Mouse (Mus musculus): Measurements from ENCODE around the gene Cryab. TPM values are rescaled to one million over a fixed set of nuclear protein-coding genes. Genes with fewer than 3 reads are reported as not detected.

Gene Cryab
- polyA plus RNA-seq (2016; fragmentation: Nextera tagmentation; extraction: Ambion mirVana), result 25.4 and 36.0 TPM in 2 replicates

DNA sequence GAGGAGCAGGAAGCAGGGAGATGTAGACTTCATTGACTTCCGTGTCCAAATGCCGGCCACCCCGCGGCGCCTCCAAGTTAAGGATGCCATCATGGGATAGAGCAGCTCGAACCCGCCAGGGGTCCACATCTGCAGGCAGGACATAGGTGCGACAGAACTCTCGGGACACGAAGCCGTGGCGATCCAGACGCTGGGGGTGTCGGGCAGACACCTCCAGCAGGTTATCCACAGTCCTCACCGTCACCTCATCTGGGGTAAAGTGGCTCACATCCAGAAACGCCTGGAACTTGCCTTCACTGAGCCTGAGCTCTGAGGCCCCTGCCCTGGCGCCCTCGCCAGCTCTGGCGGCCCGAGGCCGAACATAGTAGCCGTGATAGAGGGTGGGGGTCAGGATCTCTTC lies at the start of gene Cryab:
Gene Cryab (plus strand): TSS at position 3 of the 400 bp plus-strand sequence.
- Histone ChIP-seq H3K36me3 (no peaks in the 10 kb centered on the region), H3K4me2 (replicated peaks) (no peak within 1 kb of the TSS), H3K4me1 (peaks cover 16% of the 10 kb centered on the region), H3K27ac (peak within 1 kb of the TSS; percentile 36; the same call in 1 of the 2 replicates), H3K9me3 (no peaks in the 10 kb centered on the region), H3K27me3 (0 out of 2 replicates have a peak, but pooled peaks cover 3% of the 10 kb centered on the region), H3K4me3 (no peak within 1 kb of the TSS), H3K9ac (peak within 1 kb of the TSS; percentile 10; the same call in 1 of the 2 replicates)
- ATAC-seq (ENCODE audit: insufficient number of reproducible peaks, insufficient read depth, low FRiP score, low TSS enrichment), result peak; percentile 30; the same call in 1 of the 2 replicates
- WGBS, result 76% methylated on average over 22 of the region's 22 CpGs

GRCm38 (mm10) chr9:50704907-50705306 lies 46.2 kb upstream of the Cryab start:
- WGBS, result 64% methylated on average over 6 of the region's 6 CpGs
- Histone ChIP-seq H3K36me3 (peaks cover 16% of the 10 kb centered on the region), H3K9ac (no peak overlapping the region), H3K27me3 (0 out of 2 replicates have a peak, but pooled peaks cover 2% of the 10 kb centered on the region), H3K4me2 (replicated peaks) (no peak overlapping the region), H3K27ac (no peak overlapping the region), H3K4me3 (no peak overlapping the region), H3K4me1 (no peaks in the 10 kb centered on the region), H3K9me3 (no peaks in the 10 kb centered on the region)
- ATAC-seq (ENCODE audit: insufficient number of reproducible peaks, insufficient read depth, low FRiP score, low TSS enrichment), result no peak

DNA sequence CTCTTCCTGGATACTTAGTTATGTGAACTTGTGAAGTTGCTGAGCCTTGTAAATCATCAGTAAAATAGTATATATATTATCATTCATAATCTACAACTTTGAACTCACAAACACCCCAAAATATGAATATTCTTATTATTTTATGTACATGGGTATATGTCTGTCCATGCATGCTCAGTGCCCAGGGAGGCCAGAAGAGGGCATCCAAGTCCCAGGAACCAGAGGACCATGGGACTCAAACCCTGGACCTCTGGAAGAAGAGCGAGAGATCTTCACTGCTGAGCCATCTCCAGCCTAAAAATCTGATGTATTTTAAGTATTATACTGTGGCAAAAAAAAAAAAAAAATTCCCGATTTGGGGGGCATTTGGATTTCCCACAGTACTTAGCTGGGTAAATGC lies 42.0 kb upstream of the Cryab start:
- 25% methylated on average over 2 of the region's 2 CpGs for WGBS
- no peak overlapping the region for H3K4me3 ChIP-seq
- no peaks in the 10 kb centered on the region for H3K9me3 ChIP-seq
- no peak overlapping the region for H3K4me2 ChIP-seq (replicated peaks)
- no peaks in the 10 kb centered on the region for H3K4me1 ChIP-seq
- peaks cover 11% of the 10 kb centered on the region; the same call in 1 of the 2 replicates for H3K36me3 ChIP-seq
- H3K27ac ChIP-seq, result no peak overlapping the region
- no peak for ATAC-seq (ENCODE audit: insufficient number of reproducible peaks, insufficient read depth, low FRiP score, low TSS enrichment)
- H3K27me3 ChIP-seq, result no peaks in the 10 kb centered on the region
- H3K9ac ChIP-seq, result no peak overlapping the region

DNA sequence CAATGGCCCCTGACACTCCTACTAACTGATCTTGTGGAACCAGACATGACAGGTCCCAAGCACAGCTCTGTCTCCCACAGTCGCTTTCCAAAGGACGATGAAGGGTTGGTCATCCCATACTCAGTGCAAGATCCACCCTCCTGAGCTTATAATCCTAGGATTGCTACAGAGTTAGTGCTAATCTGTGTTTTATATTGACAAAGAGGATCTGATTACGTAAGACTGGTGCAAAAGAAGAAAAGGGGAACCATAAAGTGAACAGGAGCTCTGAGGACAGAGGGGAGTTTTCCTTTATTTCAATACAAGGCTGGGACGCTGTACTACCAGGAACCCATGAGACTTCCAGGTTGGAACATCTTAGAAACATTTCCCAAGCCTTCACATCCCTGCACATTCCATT lies 39.8 kb upstream of the Cryab start:
- Histone ChIP-seq H3K36me3 (peaks cover 11% of the 10 kb centered on the region; the same call in 1 of the 2 replicates), H3K27ac (no peak overlapping the region), H3K4me3 (no peak overlapping the region), H3K9me3 (no peaks in the 10 kb centered on the region), H3K9ac (no peak overlapping the region), H3K4me2 (replicated peaks) (no peak overlapping the region), H3K4me1 (no peaks in the 10 kb centered on the region), H3K27me3 (no peaks in the 10 kb centered on the region)
- 86% methylated on average over 4 of the region's 4 CpGs for WGBS
- ATAC-seq (ENCODE audit: insufficient number of reproducible peaks, insufficient read depth, low FRiP score, low TSS enrichment), result no peak

DNA sequence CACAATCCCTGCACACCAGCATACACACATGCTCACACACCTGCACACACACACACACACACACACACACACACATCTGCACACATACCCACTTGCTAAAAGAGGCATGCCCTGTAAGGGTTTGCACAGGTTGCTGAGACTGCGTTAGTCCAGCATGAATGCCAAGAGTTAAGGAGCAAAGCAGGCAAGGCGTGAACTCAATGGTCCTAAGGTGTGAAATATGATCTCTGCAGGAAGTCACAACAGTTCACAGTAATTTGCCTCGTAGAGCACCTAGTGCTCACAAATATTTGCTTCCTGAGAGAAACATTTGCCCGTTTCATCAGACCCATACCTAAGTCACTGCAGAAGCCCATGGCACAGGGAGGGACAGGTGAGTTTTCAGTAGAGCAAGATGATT lies 36.9 kb upstream of the Cryab start:
- peaks cover 11% of the 10 kb centered on the region; the same call in 1 of the 2 replicates for H3K36me3 ChIP-seq
- ATAC-seq (ENCODE audit: insufficient number of reproducible peaks, insufficient read depth, low FRiP score, low TSS enrichment), result no peak
- H3K9me3 ChIP-seq, result no peaks in the 10 kb centered on the region
- H3K9ac ChIP-seq, result no peak overlapping the region
- no peak overlapping the region for H3K4me3 ChIP-seq
- WGBS, result 43% methylated on average over 4 of the region's 4 CpGs
- H3K27me3 ChIP-seq, result no peaks in the 10 kb centered on the region
- H3K27ac ChIP-seq, result no peak overlapping the region
- no peaks in the 10 kb centered on the region for H3K4me1 ChIP-seq
- no peak overlapping the region for H3K4me2 ChIP-seq (replicated peaks)

DNA sequence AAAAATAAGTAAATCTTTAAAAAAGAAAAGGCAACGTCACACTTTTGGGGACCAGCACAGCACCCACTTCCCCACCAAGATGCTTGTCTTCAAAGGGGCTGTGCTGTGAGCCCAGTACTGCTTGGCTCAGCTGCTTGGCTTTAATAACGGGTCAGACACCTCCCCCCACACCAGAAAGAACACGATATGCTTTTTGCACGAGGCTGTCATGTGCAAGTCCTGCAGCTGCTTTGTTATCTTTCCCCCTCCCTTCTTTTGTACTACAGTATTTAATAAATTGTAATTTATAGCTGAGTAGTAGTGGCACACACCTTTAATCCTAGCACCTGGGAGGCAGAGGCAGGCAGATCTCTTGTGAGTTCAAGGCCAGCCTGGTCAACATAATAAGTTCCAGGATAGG lies 32.2 kb upstream of the Cryab start:
- no peaks in the 10 kb centered on the region for H3K36me3 ChIP-seq
- H3K27me3 ChIP-seq, result no peaks in the 10 kb centered on the region
- no peak overlapping the region for H3K4me2 ChIP-seq (replicated peaks)
- H3K4me1 ChIP-seq, result peaks cover 13% of the 10 kb centered on the region; the same call in 1 of the 2 replicates
- no peak overlapping the region for H3K27ac ChIP-seq
- 72% methylated on average over 4 of the region's 4 CpGs for WGBS
- ATAC-seq (ENCODE audit: insufficient number of reproducible peaks, insufficient read depth, low FRiP score, low TSS enrichment), result no peak
- no peak overlapping the region for H3K4me3 ChIP-seq
- H3K9me3 ChIP-seq, result no peaks in the 10 kb centered on the region
- H3K9ac ChIP-seq, result no peak overlapping the region

DNA sequence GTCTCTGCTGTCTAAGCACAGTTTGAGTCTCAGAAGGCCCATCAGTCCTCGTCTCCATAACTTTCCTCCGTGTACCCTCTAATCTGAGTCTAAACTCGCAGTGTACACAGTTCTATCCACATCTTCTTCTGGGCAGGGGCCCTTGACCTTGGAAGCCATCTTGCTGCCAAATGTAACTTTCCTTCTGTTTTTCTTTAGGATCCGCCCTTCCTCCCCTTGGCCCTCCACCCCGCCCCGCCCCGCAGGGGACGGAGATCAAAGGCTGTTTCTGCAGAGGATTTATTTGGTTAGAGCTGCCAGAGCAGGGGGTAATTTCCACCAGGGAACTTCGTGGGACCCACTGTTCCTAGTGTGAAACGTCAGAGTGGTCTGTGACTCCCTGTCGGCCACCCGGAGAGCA lies 30.1 kb upstream of the Cryab start:
- ATAC-seq (ENCODE audit: insufficient number of reproducible peaks, insufficient read depth, low FRiP score, low TSS enrichment), result no peak
- WGBS, result 32% methylated on average over 12 of the region's 12 CpGs
- H3K4me1 ChIP-seq, result peaks cover 32% of the 10 kb centered on the region
- H3K36me3 ChIP-seq, result no peaks in the 10 kb centered on the region
- no peaks in the 10 kb centered on the region for H3K9me3 ChIP-seq
- H3K9ac ChIP-seq, result no peak overlapping the region
- H3K27me3 ChIP-seq, result no peaks in the 10 kb centered on the region
- 0 out of 2 replicates have a peak overlapping the region, but pooled peaks have one; percentile 4 for H3K27ac ChIP-seq
- H3K4me2 ChIP-seq (replicated peaks), result no peak overlapping the region
- H3K4me3 ChIP-seq, result no peak overlapping the region

GRCm38 (mm10) chr9:50722451-50722911 lies 28.6 kb upstream of the Cryab start:
- Histone ChIP-seq H3K4me1 (peaks cover 39% of the 10 kb centered on the region), H3K36me3 (no peaks in the 10 kb centered on the region), H3K9me3 (no peaks in the 10 kb centered on the region), H3K27ac (0 out of 2 replicates have a peak overlapping the region, but pooled peaks have one; percentile 3), H3K4me2 (replicated peaks) (no peak overlapping the region), H3K27me3 (no peaks in the 10 kb centered on the region), H3K4me3 (no peak overlapping the region), H3K9ac (no peak overlapping the region)
- no peak for ATAC-seq (ENCODE audit: insufficient number of reproducible peaks, insufficient read depth, low FRiP score, low TSS enrichment)
- 64% methylated on average over 8 of the region's 8 CpGs for WGBS

DNA sequence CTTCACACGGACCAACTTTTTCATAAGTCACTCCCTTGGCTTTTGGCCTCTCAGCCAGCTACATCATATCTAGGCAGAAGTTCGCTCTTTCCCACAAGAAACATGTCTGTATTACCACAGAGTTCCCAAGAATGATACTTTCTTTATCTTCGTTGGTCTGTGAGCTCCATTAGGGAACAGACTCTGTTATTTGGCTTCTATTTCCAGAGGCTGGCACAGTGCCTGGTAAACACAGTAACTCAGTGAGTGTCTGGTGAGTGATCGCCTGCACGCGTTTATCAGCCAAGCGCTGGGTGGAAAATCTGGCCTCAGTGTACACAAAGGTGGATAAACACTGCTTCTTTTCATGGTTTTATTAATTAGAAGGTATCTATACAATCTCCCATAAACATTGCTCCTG lies 27.7 kb upstream of the Cryab start:
- Histone ChIP-seq H3K9ac (no peak overlapping the region), H3K4me3 (no peak overlapping the region), H3K4me2 (replicated peaks) (no peak overlapping the region), H3K4me1 (peaks cover 39% of the 10 kb centered on the region), H3K27ac (0 out of 2 replicates have a peak overlapping the region, but pooled peaks have one; percentile 6), H3K36me3 (no peaks in the 10 kb centered on the region), H3K27me3 (no peaks in the 10 kb centered on the region), H3K9me3 (no peaks in the 10 kb centered on the region)
- 77% methylated on average over 7 of the region's 7 CpGs for WGBS
- ATAC-seq (ENCODE audit: insufficient number of reproducible peaks, insufficient read depth, low FRiP score, low TSS enrichment), result no peak

GRCm38 (mm10) chr9:50724147-50724546 lies 27.0 kb upstream of the Cryab start:
- Histone ChIP-seq H3K4me1 (peaks cover 39% of the 10 kb centered on the region), H3K9me3 (no peaks in the 10 kb centered on the region), H3K4me3 (no peak overlapping the region), H3K9ac (no peak overlapping the region), H3K27me3 (no peaks in the 10 kb centered on the region), H3K4me2 (replicated peaks) (no peak overlapping the region), H3K27ac (peak overlapping the region; percentile 54), H3K36me3 (no peaks in the 10 kb centered on the region)
- 68% methylated on average over 2 of the region's 2 CpGs for WGBS
- no peak for ATAC-seq (ENCODE audit: insufficient number of reproducible peaks, insufficient read depth, low FRiP score, low TSS enrichment)

DNA sequence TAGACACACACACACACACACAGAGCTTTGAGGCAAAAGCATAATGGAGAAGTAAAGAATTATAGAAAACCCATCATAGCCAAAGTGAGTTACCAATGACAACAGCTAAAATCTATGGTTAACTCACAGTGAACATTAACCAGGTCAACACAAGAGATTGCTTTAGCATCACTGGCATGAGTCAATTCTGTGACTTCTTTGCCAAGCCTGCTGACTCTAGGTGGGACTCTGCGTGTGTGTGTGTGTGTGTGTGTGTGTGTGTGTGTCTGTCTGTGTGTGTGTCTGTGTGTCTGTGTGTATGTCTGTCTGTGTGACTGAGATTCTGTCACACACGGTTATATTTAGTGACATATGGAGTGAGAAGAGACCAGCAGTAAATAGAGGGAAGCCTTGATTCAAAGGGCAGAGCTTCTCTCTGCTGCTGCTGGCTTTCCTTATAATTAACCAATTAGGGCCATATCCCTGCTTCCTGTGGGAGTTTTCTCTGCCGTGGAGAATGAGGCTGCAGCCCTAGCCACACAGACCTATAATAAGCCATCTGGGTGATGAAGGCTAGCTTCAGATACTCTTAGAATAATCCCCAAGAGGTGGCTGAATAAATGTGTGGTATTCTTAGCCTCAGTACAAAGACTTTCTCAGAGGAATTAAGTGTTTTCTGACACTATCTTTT lies 26.3 kb upstream of the Cryab start:
- Histone ChIP-seq H3K4me3 (no peak overlapping the region), H3K9me3 (no peaks in the 10 kb centered on the region), H3K36me3 (no peaks in the 10 kb centered on the region), H3K9ac (no peak overlapping the region), H3K27ac (peak overlapping the region; percentile 54; the same call in 1 of the 2 replicates), H3K4me2 (replicated peaks) (no peak overlapping the region), H3K4me1 (peaks cover 39% of the 10 kb centered on the region), H3K27me3 (no peaks in the 10 kb centered on the region)
- 21% methylated on average over 3 of the region's 3 CpGs for WGBS
- ATAC-seq (ENCODE audit: insufficient number of reproducible peaks, insufficient read depth, low FRiP score, low TSS enrichment), result no peak

DNA sequence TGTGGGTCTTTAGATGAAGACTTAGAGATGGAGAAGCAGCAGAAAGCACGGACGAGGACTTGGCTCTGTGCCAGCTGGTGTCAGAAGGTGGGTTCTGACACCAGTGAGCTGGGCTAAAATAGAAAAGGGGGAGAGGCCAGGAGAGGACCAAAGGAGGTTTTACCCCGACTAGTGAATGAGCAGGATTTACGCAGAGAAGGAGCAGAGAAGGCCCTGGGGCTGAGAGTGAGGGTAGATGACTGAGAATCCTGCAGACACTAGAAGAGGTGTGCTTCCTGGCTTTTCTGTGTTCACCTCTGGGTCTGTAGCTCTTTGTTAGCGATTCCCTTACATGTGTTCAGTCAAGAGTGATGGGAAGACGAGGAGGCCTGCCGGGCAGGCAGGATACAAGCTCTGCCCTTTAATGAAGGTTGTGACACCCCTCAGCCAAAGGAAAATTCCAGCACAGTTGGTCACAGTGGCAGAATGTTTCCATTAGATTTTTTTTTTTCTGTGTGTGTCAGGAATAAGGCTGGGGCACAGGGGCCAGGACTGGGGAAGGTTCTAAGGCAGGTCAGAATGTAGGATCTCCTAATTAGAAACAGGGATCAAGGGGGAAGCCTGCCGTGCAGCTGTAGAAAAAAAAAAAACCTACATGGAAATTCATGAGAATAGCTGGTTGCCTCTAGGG lies 25.1 kb upstream of the Cryab start:
- Histone ChIP-seq H3K36me3 (no peaks in the 10 kb centered on the region), H3K27me3 (no peaks in the 10 kb centered on the region), H3K27ac (peak overlapping the region; percentile 81), H3K4me2 (replicated peaks) (peak overlapping the region; percentile 76), H3K9me3 (no peaks in the 10 kb centered on the region), H3K9ac (no peak overlapping the region), H3K4me3 (peak overlapping the region; percentile 61), H3K4me1 (peaks cover 37% of the 10 kb centered on the region)
- WGBS, result 10% methylated on average over 8 of the region's 8 CpGs
- no peak for ATAC-seq (ENCODE audit: insufficient number of reproducible peaks, insufficient read depth, low FRiP score, low TSS enrichment)
